Mouse (Mus musculus) C2C12 (cell line): ENCODE measurements around the gene AL732309.1.

Experiments
- CEBPB ChIP-seq: IDR thresholded peaks from one replicate; pipeline ENCODE4 v1.6.1; 2011; ENCODE audit warnings: low read depth, mild to moderate bottlenecking, control low read depth, moderate library complexity
- CTCF ChIP-seq: IDR thresholded peaks from one replicate; pipeline ENCODE4 v1.5.1; 2011; ENCODE audit not compliant: control insufficient read depth, insufficient read depth, insufficient read length
- FOSL1 ChIP-seq: IDR thresholded peaks from one replicate; pipeline ENCODE4 v1.8.0; 2011; ENCODE audit warnings: mild to moderate bottlenecking, low read length; ENCODE audit not compliant: poor library complexity, insufficient read depth, severe bottlenecking
- MAX ChIP-seq: IDR thresholded peaks from one replicate; pipeline ENCODE4 v1.6.1; 2011; ENCODE audit warnings: mild to moderate bottlenecking, control low read depth
- MYOD1 ChIP-seq: IDR thresholded peaks from one replicate; pipeline ENCODE4 v1.6.1; 2011; ENCODE audit warnings: low read depth; ENCODE audit not compliant: control insufficient read depth, insufficient read length
- MYOG ChIP-seq: IDR thresholded peaks from one replicate; pipeline ENCODE4 v1.6.1; 2011; ENCODE audit not compliant: control insufficient read depth, insufficient read length; ENCODE audit errors: extremely low read depth
- USF1 ChIP-seq: IDR thresholded peaks from one replicate; pipeline ENCODE4 v1.6.1; 2011; ENCODE audit warnings: low read depth, mild to moderate bottlenecking, control low read depth, moderate library complexity

DNA sequence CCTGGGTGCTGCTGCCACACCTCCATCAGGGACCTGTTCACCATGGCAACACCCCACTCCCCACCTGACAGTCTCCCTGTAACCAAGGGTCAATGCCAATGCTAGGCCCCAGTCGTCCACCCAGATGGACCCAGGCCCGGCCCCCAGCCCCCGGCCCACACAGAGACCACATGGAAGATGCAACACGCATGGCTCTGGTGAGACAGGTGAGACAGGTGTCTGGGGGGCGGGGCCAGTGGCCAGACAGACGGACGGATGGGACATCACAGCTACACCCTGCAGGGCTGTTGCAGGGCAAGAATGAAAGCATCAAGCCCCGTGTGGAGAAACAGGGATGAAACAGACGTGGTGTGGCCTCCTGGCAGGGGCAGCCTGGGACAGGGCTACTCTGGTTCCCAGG lies 47.0 kb upstream of the AL732309.1 start:
- no peak for TF ChIP-seq CTCF
- TF ChIP-seq MAX = no peak
- TF ChIP-seq USF1 = no peak
- TF ChIP-seq MYOD1 = no peak
- TF ChIP-seq CEBPB = no peak
- no peak for TF ChIP-seq FOSL1
- no peak for TF ChIP-seq MYOG
